Mouse (Mus musculus): ENCODE results near the gene Swsap1.

DNA sequence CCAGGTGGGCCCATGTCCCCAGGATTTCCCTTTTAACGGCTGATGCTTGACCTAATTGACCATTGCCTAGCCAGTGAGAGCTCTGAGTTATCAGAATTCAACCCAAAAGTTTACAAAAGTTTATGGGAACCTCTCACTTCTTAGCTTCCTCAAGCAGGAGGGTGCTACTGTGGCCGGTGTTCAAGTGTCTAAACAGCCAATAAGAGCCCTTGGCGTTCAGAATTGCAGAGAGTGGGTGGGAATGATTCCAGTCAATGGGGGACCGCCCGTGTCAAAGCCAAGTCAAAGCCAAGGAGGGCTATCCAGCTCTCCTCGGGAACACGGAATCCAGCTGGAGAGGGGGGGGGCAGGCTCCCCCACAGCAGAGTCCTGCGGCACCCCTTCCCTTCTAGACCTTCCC, 7.4 kb upstream of the Swsap1 start:
- TF ChIP-seq CTCF (IDR thresholded peaks at IDR 0.05; ENCODE audit: borderline replicate concordance, insufficient read depth, low read depth, low read length) (no peak), POLR2A (IDR thresholded peaks at IDR 0.05; ENCODE audit: borderline replicate concordance, insufficient read depth, low read length) (no peak)

All from cerebellum, adult 2 months (tissue).